Mouse (Mus musculus): ENCODE data around the gene Itpr2. TPM values are rescaled to one million over a fixed set of nuclear protein-coding genes. Genes with fewer than 3 reads are reported as not detected.

Itpr2 gene
- polyA plus RNA-seq, 1 experiment: 22.5 TPM

DNA sequence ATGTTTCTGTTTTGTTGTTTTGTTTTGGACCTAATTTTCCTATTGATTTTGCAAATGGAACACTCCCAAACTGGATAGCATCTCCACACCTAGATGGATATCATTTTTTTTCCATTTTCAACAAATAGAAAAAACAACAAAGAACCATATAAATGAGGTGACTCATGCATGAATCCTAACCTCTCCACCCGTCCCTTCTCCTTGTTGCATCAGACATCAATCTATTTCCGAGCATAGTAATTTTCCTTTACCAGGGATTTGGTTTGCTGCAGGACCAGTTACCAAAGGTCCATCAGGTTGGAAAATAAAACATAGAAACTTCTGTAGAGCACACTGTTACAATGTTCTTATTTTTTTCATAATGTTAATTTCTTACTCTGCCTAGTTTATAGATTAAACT, 17.0 kb upstream of the Itpr2 start:
- H3K4me1 ChIP-seq (ENCODE audit: control insufficient read depth, insufficient read depth, low read length): no peaks in the 10 kb centered on the region; the same call in 1 of the 2 replicates
- no peak overlapping the region for H3K27ac ChIP-seq (ENCODE audit: control insufficient read depth, insufficient read depth, low read depth, low read length, poor library complexity)
- H3K4me3 ChIP-seq (replicated peaks; ENCODE audit: control insufficient read depth, low read depth, low read length): no peak overlapping the region
- TF ChIP-seq CTCF (IDR thresholded peaks at IDR 0.05; ENCODE audit: control insufficient read depth, insufficient read depth, low read length): no peak
- no peak for TF ChIP-seq POLR2A (IDR thresholded peaks at IDR 0.05; ENCODE audit: borderline replicate concordance, control insufficient read depth, low read depth, low read length)
- whole genome bisulfite sequencing: 67% methylated on average over 2 of the region's 2 CpGs

DNA sequence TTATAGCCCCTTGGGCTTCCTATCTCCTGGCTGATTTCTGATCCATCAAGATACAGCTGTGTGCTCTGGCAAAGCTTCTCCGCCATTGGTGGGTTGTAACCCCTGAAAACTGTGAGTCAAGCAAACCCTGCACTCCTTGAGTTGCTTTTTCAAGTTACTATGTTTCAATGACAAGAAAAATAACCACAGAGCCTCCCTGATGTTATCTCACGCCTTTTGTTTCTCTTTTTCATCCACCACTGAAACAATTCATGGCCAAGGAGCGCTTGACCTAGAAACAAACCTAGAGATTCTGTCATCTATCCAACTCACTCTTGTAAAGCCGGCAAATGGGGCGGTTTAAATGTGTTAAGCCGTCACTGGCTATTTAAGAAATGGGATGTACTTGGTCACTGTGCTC, 13.9 kb upstream of the Itpr2 start:
- Histone ChIP-seq H3K4me1 (ENCODE audit: control insufficient read depth, insufficient read depth, low read length) (no peaks in the 10 kb centered on the region; the same call in 1 of the 2 replicates), H3K27ac (ENCODE audit: control insufficient read depth, insufficient read depth, low read depth, low read length, poor library complexity) (no peak overlapping the region), H3K4me3 (replicated peaks; ENCODE audit: control insufficient read depth, low read depth, low read length) (no peak overlapping the region)
- no peak for TF ChIP-seq CTCF (IDR thresholded peaks at IDR 0.05; ENCODE audit: control insufficient read depth, insufficient read depth, low read length)
- no peak for TF ChIP-seq POLR2A (IDR thresholded peaks at IDR 0.05; ENCODE audit: borderline replicate concordance, control insufficient read depth, low read depth, low read length)
- WGBS: 57% methylated on average over 6 of the region's 6 CpGs

DNA sequence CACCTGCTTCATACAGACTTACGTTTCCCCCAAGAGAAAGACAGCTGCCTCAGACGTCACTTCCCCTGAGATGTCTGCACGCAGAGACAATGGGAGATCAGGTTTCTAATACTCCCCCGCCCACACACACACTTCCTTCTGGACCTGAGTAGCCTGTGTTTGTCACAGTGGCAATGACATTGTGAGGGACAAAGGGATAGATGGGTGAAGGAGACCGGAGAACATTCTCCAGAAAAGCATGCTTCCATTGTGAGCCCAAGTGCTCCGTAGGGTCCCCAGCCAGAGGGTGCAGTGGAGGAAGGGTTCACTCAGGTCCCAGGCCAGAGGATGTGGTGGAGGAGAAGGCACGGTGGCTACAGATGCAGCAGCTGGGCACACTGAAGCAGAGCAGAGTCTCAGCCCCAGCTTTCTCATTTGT, 12.5 kb upstream of the Itpr2 start:
- peak overlapping the region; percentile 77 for H3K27ac ChIP-seq (ENCODE audit: control insufficient read depth, insufficient read depth, low read depth, low read length, poor library complexity)
- TF ChIP-seq CTCF (IDR thresholded peaks at IDR 0.05; ENCODE audit: control insufficient read depth, insufficient read depth, low read length) (no peak), POLR2A (IDR thresholded peaks at IDR 0.05; ENCODE audit: borderline replicate concordance, control insufficient read depth, low read depth, low read length) (no peak)
- no peaks in the 10 kb centered on the region; the same call in 1 of the 2 replicates for H3K4me1 ChIP-seq (ENCODE audit: control insufficient read depth, insufficient read depth, low read length)
- no peak overlapping the region for H3K4me3 ChIP-seq (replicated peaks; ENCODE audit: control insufficient read depth, low read depth, low read length)
- WGBS: 38% methylated on average over 7 of the region's 7 CpGs

DNA sequence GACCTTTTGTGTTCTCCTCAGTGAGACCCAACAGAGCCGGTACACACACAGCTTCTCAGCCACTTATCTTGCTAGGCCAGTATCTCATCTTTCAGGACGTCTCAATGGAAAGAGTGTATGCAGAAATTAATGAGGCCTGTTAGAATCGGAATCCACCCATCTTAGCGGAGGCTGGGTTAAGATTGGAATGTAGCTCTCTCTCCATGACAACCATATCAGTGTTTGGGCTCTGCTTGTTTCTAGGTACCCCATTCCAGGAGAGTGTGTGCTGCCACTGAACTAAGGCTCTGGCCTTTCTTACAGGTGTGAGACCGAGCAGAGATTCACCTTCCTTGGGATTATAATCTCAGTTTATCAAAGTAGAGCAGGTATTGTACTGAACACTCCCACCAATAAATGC, 11.9 kb upstream of the Itpr2 start:
- peak overlapping the region; percentile 31; the same call in 1 of the 2 replicates for H3K27ac ChIP-seq (ENCODE audit: control insufficient read depth, insufficient read depth, low read depth, low read length, poor library complexity)
- TF ChIP-seq CTCF (IDR thresholded peaks at IDR 0.05; ENCODE audit: control insufficient read depth, insufficient read depth, low read length) (no peak), POLR2A (IDR thresholded peaks at IDR 0.05; ENCODE audit: borderline replicate concordance, control insufficient read depth, low read depth, low read length) (no peak)
- H3K4me3 ChIP-seq (replicated peaks; ENCODE audit: control insufficient read depth, low read depth, low read length): no peak overlapping the region
- 78% methylated on average over 5 of the region's 5 CpGs for WGBS
- H3K4me1 ChIP-seq (ENCODE audit: control insufficient read depth, insufficient read depth, low read length): no peaks in the 10 kb centered on the region; the same call in 1 of the 2 replicates

DNA sequence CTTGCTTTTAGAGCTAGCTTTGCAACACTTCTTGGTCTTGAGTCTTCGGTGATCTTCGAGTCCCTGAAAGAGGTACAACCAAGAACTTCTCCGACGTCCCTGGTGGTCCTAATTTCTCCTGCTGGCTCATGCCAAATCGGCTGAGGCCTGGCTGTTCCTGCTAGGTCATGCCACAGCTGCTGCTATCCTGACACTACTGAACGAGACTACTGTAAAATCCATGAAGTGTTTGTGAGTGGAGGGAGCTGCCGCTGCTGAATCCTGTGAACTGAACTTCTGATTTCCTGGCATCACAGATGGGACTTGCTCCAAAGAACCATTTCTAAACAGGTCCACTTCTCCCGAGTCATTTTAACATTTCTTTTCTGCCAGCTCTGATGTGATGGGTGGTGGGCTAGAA, 11.4 kb upstream of the Itpr2 start:
- Histone ChIP-seq H3K27ac (ENCODE audit: control insufficient read depth, insufficient read depth, low read depth, low read length, poor library complexity) (no peak overlapping the region), H3K4me1 (ENCODE audit: control insufficient read depth, insufficient read depth, low read length) (no peaks in the 10 kb centered on the region; the same call in 1 of the 2 replicates), H3K4me3 (replicated peaks; ENCODE audit: control insufficient read depth, low read depth, low read length) (no peak overlapping the region)
- WGBS: 84% methylated on average over 8 of the region's 8 CpGs
- no peak for TF ChIP-seq POLR2A (IDR thresholded peaks at IDR 0.05; ENCODE audit: borderline replicate concordance, control insufficient read depth, low read depth, low read length)
- no peak for TF ChIP-seq CTCF (IDR thresholded peaks at IDR 0.05; ENCODE audit: control insufficient read depth, insufficient read depth, low read length)

DNA sequence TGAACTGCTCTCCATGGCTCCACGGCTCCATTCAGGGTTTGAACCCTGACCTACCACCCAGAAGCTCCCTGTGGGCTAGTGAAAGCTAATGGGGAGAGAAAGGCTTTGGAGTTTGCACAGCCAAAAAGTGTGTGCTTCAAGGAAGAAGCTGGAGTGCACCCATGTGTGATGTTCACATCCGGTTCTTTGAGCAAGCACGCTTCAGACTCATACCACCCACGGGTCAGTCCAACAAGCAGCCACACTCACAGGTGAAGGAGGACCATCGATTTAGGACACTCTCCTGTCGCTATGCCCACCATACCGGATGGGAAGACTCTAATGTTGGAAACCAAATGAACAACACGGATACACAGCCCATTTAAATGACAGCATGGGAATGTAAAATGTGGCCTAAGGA, 9.5 kb upstream of the Itpr2 start:
- Histone ChIP-seq H3K4me1 (ENCODE audit: control insufficient read depth, insufficient read depth, low read length) (no peaks in the 10 kb centered on the region; the same call in 1 of the 2 replicates), H3K4me3 (replicated peaks; ENCODE audit: control insufficient read depth, low read depth, low read length) (no peak overlapping the region), H3K27ac (ENCODE audit: control insufficient read depth, insufficient read depth, low read depth, low read length, poor library complexity) (no peak overlapping the region)
- no peak for TF ChIP-seq CTCF (IDR thresholded peaks at IDR 0.05; ENCODE audit: control insufficient read depth, insufficient read depth, low read length)
- TF ChIP-seq POLR2A (IDR thresholded peaks at IDR 0.05; ENCODE audit: borderline replicate concordance, control insufficient read depth, low read depth, low read length): no peak
- WGBS: 78% methylated on average over 8 of the region's 8 CpGs

DNA sequence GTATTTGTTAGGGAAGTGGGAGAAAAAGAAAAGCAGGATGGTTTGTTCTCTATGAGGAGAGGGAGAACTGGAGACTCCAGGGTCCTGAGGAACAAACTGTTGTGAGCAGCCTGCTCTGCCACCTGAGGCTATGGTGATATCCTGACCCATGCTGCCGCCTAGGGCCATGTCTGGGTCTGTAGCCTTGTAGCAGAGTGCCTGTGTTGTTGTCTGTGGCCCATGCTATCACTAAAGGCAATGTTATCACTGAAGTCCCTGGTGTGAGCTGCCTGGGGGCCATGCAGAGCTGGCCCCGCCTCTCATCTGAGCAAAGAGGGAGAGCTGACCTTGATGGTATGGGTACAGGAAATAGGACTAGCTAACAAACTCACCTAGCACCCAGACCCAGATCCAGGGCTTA, 7.9 kb upstream of the Itpr2 start:
- H3K4me1 ChIP-seq (ENCODE audit: control insufficient read depth, insufficient read depth, low read length): no peaks in the 10 kb centered on the region; the same call in 1 of the 2 replicates
- no peak for TF ChIP-seq POLR2A (IDR thresholded peaks at IDR 0.05; ENCODE audit: borderline replicate concordance, control insufficient read depth, low read depth, low read length)
- TF ChIP-seq CTCF (IDR thresholded peaks at IDR 0.05; ENCODE audit: control insufficient read depth, insufficient read depth, low read length): no peak
- WGBS: 72% methylated on average over 2 of the region's 2 CpGs
- no peak overlapping the region for H3K4me3 ChIP-seq (replicated peaks; ENCODE audit: control insufficient read depth, low read depth, low read length)
- H3K27ac ChIP-seq (ENCODE audit: control insufficient read depth, insufficient read depth, low read depth, low read length, poor library complexity): no peak overlapping the region

DNA sequence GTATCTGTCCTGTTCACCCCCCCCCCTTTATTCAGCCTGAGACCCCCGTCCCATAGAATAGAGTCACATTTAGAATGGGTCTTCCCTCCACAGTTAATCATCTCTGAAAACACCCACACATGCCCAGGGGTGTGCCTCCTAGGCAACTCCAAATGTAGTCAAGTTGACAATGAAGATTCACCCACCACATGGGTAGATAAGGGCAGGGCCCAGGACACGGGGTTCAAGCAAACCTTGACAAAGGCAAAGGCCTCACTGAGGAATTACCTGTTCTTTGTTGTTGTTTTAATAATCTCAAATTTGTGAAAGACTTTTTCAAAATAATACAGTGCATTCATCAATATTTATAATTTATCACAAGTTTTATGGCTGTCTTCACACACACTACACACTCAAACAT, 2.4 kb upstream of the Itpr2 start:
- TF ChIP-seq POLR2A (IDR thresholded peaks at IDR 0.05; ENCODE audit: borderline replicate concordance, control insufficient read depth, low read depth, low read length) (no peak), CTCF (IDR thresholded peaks at IDR 0.05; ENCODE audit: control insufficient read depth, insufficient read depth, low read length) (no peak)
- 75% methylated on average over 2 of the region's 2 CpGs for WGBS
- no peak overlapping the region for H3K4me3 ChIP-seq (replicated peaks; ENCODE audit: control insufficient read depth, low read depth, low read length)

DNA sequence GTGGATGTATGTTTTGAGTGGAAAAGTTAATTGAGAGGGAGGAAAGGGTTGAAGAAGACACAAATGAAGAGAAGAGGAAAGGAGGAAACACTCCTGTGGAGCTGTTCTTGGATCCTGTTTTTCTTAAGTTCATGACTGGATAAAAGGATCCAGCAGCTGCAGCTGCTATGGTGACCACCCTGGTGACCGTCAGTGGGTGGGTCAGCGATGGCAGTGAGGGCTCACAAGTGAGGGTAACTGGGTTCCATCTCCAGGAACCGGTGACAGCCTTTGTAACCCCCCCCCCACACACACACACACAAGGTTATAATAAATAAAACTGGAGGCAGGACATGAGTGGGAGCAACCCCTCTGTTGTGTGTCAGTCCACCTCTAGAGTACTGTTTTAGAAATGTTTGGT, 833 bp upstream of the Itpr2 start:
- WGBS: 73% methylated on average over 3 of the region's 3 CpGs
- no peak overlapping the region for H3K4me3 ChIP-seq (replicated peaks; ENCODE audit: control insufficient read depth, low read depth, low read length)
- TF ChIP-seq CTCF (IDR thresholded peaks at IDR 0.05; ENCODE audit: control insufficient read depth, insufficient read depth, low read length) (no peak), POLR2A (IDR thresholded peaks at IDR 0.05; ENCODE audit: borderline replicate concordance, control insufficient read depth, low read depth, low read length) (no peak)
- H3K27ac ChIP-seq (ENCODE audit: control insufficient read depth, insufficient read depth, low read depth, low read length, poor library complexity): no peak overlapping the region
- H3K4me1 ChIP-seq (ENCODE audit: control insufficient read depth, insufficient read depth, low read length): peaks cover 2% of the 10 kb centered on the region

More for the DNA sequence above, 2.4 kb upstream of the Itpr2 start:
- no peak overlapping the region for H3K27ac ChIP-seq (ENCODE audit: control insufficient read depth, insufficient read depth, low read depth, low read length, poor library complexity)
- peaks cover 2% of the 10 kb centered on the region for H3K4me1 ChIP-seq (ENCODE audit: control insufficient read depth, insufficient read depth, low read length)

Data from bone marrow, adult 2 months (tissue).